Mouse (Mus musculus) layer of hippocampus, adult 2 months (tissue): ENCODE measurements around the gene Gm10772. TPM values are rescaled to one million over a fixed set of nuclear protein-coding genes. Genes with fewer than 3 reads are reported as not detected.
"Not testable (repeated sequence)": the region's sequence is repeated elsewhere in the genome, so short reads cannot be mapped to it uniquely, and the experiment has no call there.

Experiments
- DNase-seq, 2 experiments: peaks; one replicate each; pipeline ENCODE4 v3.0.0; 2022; ENCODE audit warnings: low spot score in 2 of 2
- H3K27ac ChIP-seq: fragments of 200-600 bp; 2 replicates; pipeline ENCODE4 v1.8.1; 2022
- H3K4me3 ChIP-seq: fragments of 200-600 bp; 2 replicates; pipeline ENCODE4 v1.8.1; 2022; ENCODE audit warnings: mild to moderate bottlenecking
- CTCF ChIP-seq: fragments of 200-600 bp; conservative IDR thresholded peaks from 2 replicates; pipeline ENCODE4 v1.8.1; 2022; ENCODE audit warnings: antibody characterized with exemption, mild to moderate bottlenecking, moderate library complexity
- long read RNA-seq, 2 experiments: library from polyadenylated mRNA; stranded (forward); transcript quantifications; one replicate each; pipeline ENCODE4 v2.0.0; 2021; ENCODE audit warnings: borderline mapping rate in 2 of 2
- total RNA-seq, 2 experiments: library from RNA; stranded (reverse); gene quantifications; 2 replicates each; pipeline ENCODE4 v1.2.3; 2021

Gm10772 gene
- total RNA-seq: not detected
- long read RNA-seq, experiment 1: 0 reads
- long read RNA-seq, experiment 2: 0 reads

DNA sequence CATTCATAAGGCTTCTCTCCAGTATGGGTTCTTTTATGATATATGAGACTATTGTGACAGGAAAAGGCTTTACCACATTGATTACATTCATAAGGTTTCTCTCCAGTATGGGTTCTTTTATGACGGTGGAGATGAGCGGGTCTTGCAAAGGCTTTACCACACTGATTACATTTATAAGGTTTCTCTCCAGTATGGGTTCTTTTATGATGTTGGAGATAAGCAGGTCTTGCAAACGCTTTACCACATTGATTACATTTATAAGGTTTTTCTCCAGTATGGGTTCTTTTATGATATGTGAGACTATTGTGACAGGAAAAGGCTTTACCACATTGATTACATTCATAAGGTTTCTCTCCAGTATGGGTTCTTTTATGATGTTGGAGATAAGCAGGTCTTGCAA lies at the start of gene Gm10772:
Gm10772 (minus strand) TSS at position 101 of the 400 bp plus-strand sequence.
- H3K27ac ChIP-seq, H3K4me3 ChIP-seq, DNase-seq: not testable (repeated sequence)

DNA sequence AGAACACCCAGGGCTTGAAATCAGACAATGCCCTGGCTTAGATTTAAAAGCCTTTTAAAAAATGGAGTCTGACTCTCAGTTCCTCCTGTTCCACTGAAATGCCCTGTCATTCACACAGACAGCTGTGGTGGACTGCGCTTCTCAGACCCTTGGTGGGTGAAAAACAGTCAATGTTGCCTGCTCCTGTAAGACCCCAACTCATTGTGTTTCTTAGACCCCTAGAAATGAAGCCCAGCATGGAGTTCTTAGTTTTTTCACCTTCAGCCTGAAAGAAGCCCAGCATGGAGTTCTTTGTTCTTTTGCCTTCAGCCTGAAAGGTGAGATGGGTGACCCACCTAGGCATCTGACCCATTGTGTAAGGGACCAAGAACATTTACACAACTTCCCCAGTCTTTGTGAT lies 36.5 kb upstream of the Gm10772 start:
- not testable (repeated sequence) for H3K4me3 ChIP-seq, H3K27ac ChIP-seq, DNase-seq

- DNase-seq, H3K27ac ChIP-seq, H3K4me3 ChIP-seq: not testable (repeated sequence)
These were observed 35.8 kb upstream of the Gm10772 start for GRCm38 (mm10) chr13:66263141-66263540.

DNA sequence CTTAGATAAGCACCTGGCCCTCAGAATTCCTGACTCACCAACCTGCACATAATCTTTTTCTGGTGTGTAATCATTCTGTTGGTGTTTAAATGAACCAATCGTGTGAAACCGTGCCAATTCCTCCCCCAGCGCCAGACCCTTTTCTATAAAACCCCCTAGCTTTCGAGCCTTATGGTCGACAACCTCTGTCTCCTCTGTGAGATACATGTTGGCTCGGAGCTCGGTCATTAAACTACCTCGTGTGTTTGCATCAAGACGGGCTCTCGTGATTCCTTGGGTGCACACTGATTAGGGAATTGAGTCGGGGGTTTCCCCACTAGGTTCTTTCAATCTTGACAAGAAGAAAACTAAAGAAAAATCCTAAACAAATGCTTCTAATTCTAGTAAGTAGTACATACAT lies 13.0 kb downstream of the Gm10772 start:
- no peak for TF ChIP-seq CTCF
- H3K4me3 ChIP-seq: no peak overlapping the region

GRCm38 (mm10) chr13:66213811-66214210 lies 13.6 kb downstream of the Gm10772 start:
- H3K27ac ChIP-seq, H3K4me3 ChIP-seq, DNase-seq: not testable (repeated sequence)

More for the DNA sequence above, 13.0 kb downstream of the Gm10772 start:
- no peak overlapping the region for H3K27ac ChIP-seq
- DNase-seq: no peak

GRCm38 (mm10) chr13:66179172-66179571 lies 48.2 kb downstream of the Gm10772 start:
- H3K4me3 ChIP-seq, H3K27ac ChIP-seq, DNase-seq: not testable (repeated sequence)

Other genes starting within 250 kb of the Gm10772 start
- gene Gm10324, start 108.0 kb downstream of the Gm10772 start, total RNA-seq: not detected
- not detected for gene 2410141K09Rik, start 213.5 kb upstream of the Gm10772 start, total RNA-seq